Mouse (Mus musculus) heart, adult 2 months (tissue): ENCODE results near the gene Dctpp1. TPM values are rescaled to one million over a fixed set of nuclear protein-coding genes. Genes with fewer than 3 reads are reported as not detected.

ENCODE experiments used
- DNase-seq, 2 experiments: peaks; one replicate each; pipeline ENCODE4 v3.0.0; 2021
- H3K27ac ChIP-seq: fragments of 200-600 bp; 2 replicates; pipeline ENCODE4 v1.8.1; 2022
- H3K27me3 ChIP-seq: fragments of 200-500 bp; 2 replicates; pipeline ENCODE4 v1.6.1; 2012; ENCODE audit warnings: mild to moderate bottlenecking, low read length, inconsistent platforms, mixed read lengths; ENCODE audit not compliant: control insufficient read depth, insufficient read depth
- H3K36me3 ChIP-seq: fragments of 200-500 bp; 2 replicates; pipeline ENCODE4 v1.6.1; 2012; ENCODE audit warnings: low read length, inconsistent platforms; ENCODE audit not compliant: control insufficient read depth, insufficient read depth
- H3K4me1 ChIP-seq: fragments of 200-500 bp; 2 replicates; pipeline ENCODE4 v1.6.1; 2011; ENCODE audit warnings: low read length; ENCODE audit not compliant: control insufficient read depth, insufficient read depth
- H3K4me3 ChIP-seq: fragments of 200-600 bp; 2 replicates; pipeline ENCODE4 v1.8.1; 2022
- H3K79me2 ChIP-seq: fragments of 200-500 bp; replicated peaks from 2 replicates; pipeline ENCODE4 v1.6.1; 2012; ENCODE audit warnings: mild to moderate bottlenecking, inconsistent platforms, low read length, moderate library complexity, mixed read lengths; ENCODE audit not compliant: control insufficient read depth, insufficient read depth
- H3K9ac ChIP-seq: fragments of 200-500 bp; 2 replicates; pipeline ENCODE4 v1.6.1; 2012; ENCODE audit warnings: low read depth, mild to moderate bottlenecking, control low read depth, inconsistent platforms, low read length, mixed read lengths
- CTCF ChIP-seq: fragments of 200-600 bp; IDR thresholded peaks from 2 replicates; pipeline ENCODE4 v1.8.1; 2022; ENCODE audit warnings: antibody characterized with exemption, mild to moderate bottlenecking, moderate library complexity
- EP300 ChIP-seq: fragments of 200-500 bp; IDR thresholded peaks from 2 replicates; pipeline ENCODE4 v1.6.1; 2011; ENCODE audit warnings: low read depth, low read length, control low read depth; ENCODE audit not compliant: insufficient read depth
- POLR2A ChIP-seq: fragments of 200-500 bp; IDR thresholded peaks from 2 replicates; pipeline ENCODE4 v1.6.1; 2011; ENCODE audit warnings: mild to moderate bottlenecking, low read depth, low read length, control low read depth; ENCODE audit not compliant: insufficient read depth
- WGBS: fragments of 180-500 bp; shearing (Covaris S2); methylation state at CpG from one replicate; pipeline ENCODE4 v1.1.7; 2018; 5-methylcytosine and 5-hydroxymethylcytosine counted together
- intact Hi-C: fragments of 180-260 bp; cut with DNase I; formaldehyde crosslinking; loops from one replicate; pipeline ENCODE4 v1.15.1; 2025
- polyA plus RNA-seq: library from polyadenylated mRNA; depleted of rRNA; stranded (reverse); fragments of >200 nt; gene quantifications from 2 replicates; pipeline ENCODE4 v1.2.3, GENCODE M21; 2012
- total RNA-seq, 2 experiments: library from RNA; stranded (reverse); gene quantifications; 2 replicates each; pipeline ENCODE4 v1.2.3; 2021

The Dctpp1 gene
- total and polyA plus RNA-seq, 3 experiments: 38.7 to 46.6 (median 44.6) TPM

DNA sequence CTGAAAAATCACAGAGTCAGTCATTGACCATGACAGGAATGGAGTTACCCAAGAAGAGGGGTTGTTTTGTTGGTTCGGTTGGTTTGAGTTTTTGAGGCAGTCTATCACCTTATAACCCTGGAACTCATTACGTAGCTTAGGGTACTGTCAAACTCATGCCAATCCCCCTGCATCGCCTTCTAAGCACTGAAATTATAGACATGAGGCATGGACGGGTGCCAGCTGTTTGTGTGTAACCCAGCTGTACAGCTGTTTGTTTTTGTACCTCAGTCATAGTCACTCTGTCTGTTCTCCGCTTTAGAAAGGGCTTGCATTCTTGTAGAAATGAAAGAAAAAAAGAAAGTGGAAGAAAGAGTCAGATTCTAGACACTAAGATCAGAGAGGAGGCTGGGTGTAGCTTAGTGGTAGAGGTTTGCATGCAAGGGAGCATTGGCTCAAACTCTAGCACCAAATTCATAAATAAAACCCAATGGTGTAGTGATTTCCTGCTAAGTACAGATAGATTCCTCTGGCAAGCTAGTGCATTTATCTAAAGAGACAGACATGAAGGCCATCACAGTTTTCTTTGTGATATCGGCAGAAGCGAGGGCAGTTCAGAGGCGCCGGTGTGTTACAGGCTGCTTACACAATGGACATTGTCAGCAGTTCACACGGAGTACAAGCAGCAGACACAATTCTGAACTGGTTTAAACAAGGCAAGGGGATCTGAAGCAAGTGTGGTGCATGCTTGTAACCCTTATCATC is 1.9 kb upstream of the Dctpp1 start:
- H3K27ac ChIP-seq: no peak overlapping the region
- no peak for DNase-seq
- H3K9ac ChIP-seq: no peak overlapping the region
- 71% methylated on average over 10 of the region's 10 CpGs for WGBS
- no peaks in the 10 kb centered on the region for H3K36me3 ChIP-seq
- no peak overlapping the region for H3K4me3 ChIP-seq
- TF ChIP-seq EP300 (no peak), CTCF (no peak), POLR2A (no peak)
- no peaks in the 10 kb centered on the region for H3K79me2 ChIP-seq
- no peaks in the 10 kb centered on the region for H3K27me3 ChIP-seq
- H3K4me1 ChIP-seq: peaks cover 2% of the 10 kb centered on the region
- intact Hi-C loops: loop anchor here (5.0 kb wide), 1 partner anchor 45 kb away; no protein-coding TSS in a partner anchor

DNA sequence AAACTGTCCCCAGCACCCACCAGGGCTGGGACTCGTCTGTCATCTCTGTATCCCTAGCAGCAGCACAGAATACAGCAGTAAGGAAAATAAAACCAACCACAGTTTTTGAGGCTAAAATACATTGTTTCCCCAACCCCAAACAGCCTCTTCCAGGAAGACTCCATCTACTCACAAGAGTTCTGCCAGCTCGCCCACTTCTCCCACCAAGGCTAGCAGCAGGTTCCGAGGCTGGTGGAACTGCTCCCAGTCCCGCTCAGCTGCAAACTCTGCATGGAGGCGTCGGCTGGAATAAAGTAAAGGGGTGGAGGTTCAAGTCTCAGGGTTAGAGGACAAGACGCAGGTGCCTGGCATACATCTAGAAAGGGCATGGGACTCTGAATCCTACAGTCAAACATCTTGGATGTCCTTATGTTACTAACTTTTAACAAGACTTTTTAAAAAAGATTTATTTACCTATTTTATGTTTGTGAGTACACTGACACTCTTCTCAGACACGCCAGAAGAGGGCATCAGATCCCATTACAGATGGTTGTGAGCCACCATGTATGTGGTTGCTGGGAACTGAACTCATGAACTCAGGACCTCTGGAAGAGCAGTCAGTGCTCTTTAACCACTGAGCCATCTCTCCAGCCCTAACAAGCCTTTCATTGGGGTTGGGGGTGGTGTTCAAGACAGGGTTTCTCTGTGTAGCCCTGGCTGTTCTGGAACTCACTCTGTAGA is 1.2 kb downstream of the Dctpp1 start:
- H3K27me3 ChIP-seq: no peaks in the 10 kb centered on the region
- no peak for TF ChIP-seq EP300
- TF ChIP-seq POLR2A: no peak
- no peak for TF ChIP-seq CTCF

GRCm38 (mm10) chr7:127256518-127256917 is 4.0 kb downstream of the Dctpp1 start:
- H3K4me3 ChIP-seq: no peak overlapping the region
- H3K79me2 ChIP-seq: no peaks in the 10 kb centered on the region
- no peaks in the 10 kb centered on the region for H3K36me3 ChIP-seq
- intact Hi-C loops: no loop called here
- DNase-seq: no peak
- peaks cover 4% of the 10 kb centered on the region for H3K4me1 ChIP-seq
- H3K27ac ChIP-seq: no peak overlapping the region
- no peak overlapping the region for H3K9ac ChIP-seq
- whole genome bisulfite sequencing: 81% methylated on average over 5 of the region's 5 CpGs
- no peaks in the 10 kb centered on the region for H3K27me3 ChIP-seq
- TF ChIP-seq POLR2A (no peak), EP300 (no peak), CTCF (no peak)

More for the DNA sequence above, 1.2 kb downstream of the Dctpp1 start:
- H3K27ac ChIP-seq: no peak overlapping the region
- H3K79me2 ChIP-seq: no peaks in the 10 kb centered on the region
- WGBS: 77% methylated on average over 8 of the region's 8 CpGs
- intact Hi-C loops: no loop called here
- H3K9ac ChIP-seq: no peak overlapping the region
- peaks cover 4% of the 10 kb centered on the region for H3K4me1 ChIP-seq
- H3K4me3 ChIP-seq: no peak overlapping the region
- no peak for DNase-seq
- no peaks in the 10 kb centered on the region for H3K36me3 ChIP-seq

GRCm38 (mm10) chr7:127255965-127256364 is 4.5 kb downstream of the Dctpp1 start:
- TF ChIP-seq CTCF (no peak), POLR2A (no peak), EP300 (no peak)
- no peak overlapping the region for H3K4me3 ChIP-seq
- H3K4me1 ChIP-seq: peaks cover 2% of the 10 kb centered on the region
- no peak overlapping the region for H3K27ac ChIP-seq
- no peak for DNase-seq
- H3K79me2 ChIP-seq: no peaks in the 10 kb centered on the region
- whole genome bisulfite sequencing: 81% methylated on average over 2 of the region's 2 CpGs
- no peaks in the 10 kb centered on the region for H3K27me3 ChIP-seq
- no peak overlapping the region for H3K9ac ChIP-seq
- H3K36me3 ChIP-seq: no peaks in the 10 kb centered on the region
- intact Hi-C loops: loop anchor here (2.0 kb wide), 1 partner anchor 89 kb away; the partner anchor contains the start of gene Zfp768

DNA sequence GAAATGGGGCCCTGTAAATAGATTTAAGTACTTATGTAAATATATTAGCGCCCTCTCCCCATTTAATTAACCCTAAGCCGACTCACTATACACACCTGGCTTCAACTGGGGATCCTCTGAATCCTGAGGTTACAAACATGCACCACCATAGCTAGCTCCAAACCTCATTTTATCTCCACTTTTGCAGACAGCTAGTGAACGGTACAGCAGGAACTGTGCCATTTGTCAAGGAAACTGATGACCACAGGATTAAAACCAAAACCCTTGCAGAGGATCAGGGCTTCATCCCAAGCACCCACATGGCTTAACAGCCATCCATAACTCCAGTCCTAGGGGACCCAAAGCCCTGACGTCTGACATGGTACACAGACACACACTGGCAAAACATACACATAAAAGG is 5.5 kb downstream of the Dctpp1 start:
- no peak overlapping the region for H3K9ac ChIP-seq
- WGBS: 27% methylated on average over 4 of the region's 4 CpGs
- intact Hi-C loops: loop anchor here (2.0 kb wide), 1 partner anchor 90 kb away; the partner anchor contains the start of gene Zfp768

More for the DNA sequence above, 5.5 kb downstream of the Dctpp1 start:
- no peaks in the 10 kb centered on the region for H3K27me3 ChIP-seq
- peaks cover 2% of the 10 kb centered on the region for H3K4me1 ChIP-seq
- no peak overlapping the region; the same call in 1 of the 2 replicates for H3K4me3 ChIP-seq
- H3K79me2 ChIP-seq: no peaks in the 10 kb centered on the region
- TF ChIP-seq CTCF (no peak), POLR2A (no peak), EP300 (no peak)
- no peak overlapping the region; the same call in 1 of the 2 replicates for H3K27ac ChIP-seq
- no peaks in the 10 kb centered on the region for H3K36me3 ChIP-seq
- DNase-seq: no peak
